Mouse (Mus musculus): ENCODE results near the gene Mterf1a.

Mterf1a gene

GRCm38 (mm10) chr5:3845026-3845425 is 48.7 kb downstream of the Mterf1a start, which contains the start of gene Lrrd1:
TSS of gene Lrrd1 (plus strand) at chr5:3845173.
- in situ Hi-C loops (cut with MboI; ENCODE audit: unreplicated experiment in 2 of 2) = no loop called here

Data from v-Abl transformed pro-B cells (cell line).